Mouse (Mus musculus) lung, postnatal 36 days (tissue): Measurements from ENCODE around the gene Nhlh2.
A peak's percentile ranks its signal among the peaks of the same experiment; 100 is the strongest.

Source experiments
- DNase-seq: peaks from one replicate; pipeline ENCODE4 v3.0.0; 2022; ENCODE audit warnings: mixed read lengths

The Nhlh2 gene

DNA sequence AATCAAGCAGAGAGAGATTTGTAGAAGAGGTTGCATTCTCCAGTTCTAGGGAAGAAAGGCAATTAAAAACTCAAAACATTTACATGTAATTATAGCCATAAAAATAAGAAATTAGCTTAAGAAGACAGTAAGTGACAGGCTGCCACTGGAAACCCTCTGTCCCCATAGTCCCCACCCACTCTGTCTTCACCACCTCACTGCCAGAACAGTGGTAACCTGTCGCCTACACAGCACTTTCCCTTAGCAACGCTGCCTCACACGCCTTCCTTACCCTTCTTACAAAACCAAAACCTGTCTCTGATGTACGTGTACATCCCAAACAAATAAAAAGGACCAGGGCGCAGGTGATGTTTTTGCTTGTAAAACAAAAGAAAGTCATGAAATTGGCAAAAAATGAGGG is 15.8 kb downstream of the Nhlh2 start:
- DNase-seq = no peak

DNA sequence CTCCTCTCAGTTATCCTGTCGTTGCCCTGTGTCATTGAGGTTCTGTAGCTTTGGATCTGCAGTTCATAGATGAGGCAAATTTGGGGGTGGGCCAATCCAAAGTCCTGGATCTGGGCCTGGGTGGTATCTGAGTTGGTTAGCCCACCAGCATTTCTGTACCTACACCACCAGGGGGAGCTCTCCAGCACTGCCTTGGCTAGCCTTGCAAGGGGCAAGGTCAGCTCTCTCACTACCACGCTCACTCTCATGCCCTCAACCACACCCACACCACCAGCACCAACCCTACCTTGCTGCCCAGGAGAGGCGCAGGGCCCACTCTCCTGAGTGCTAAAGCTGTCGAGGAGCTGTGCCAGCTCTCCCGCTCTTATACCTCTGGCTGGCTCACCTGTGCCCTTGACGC is 18.0 kb downstream of the Nhlh2 start:
- no peak for DNase-seq

DNA sequence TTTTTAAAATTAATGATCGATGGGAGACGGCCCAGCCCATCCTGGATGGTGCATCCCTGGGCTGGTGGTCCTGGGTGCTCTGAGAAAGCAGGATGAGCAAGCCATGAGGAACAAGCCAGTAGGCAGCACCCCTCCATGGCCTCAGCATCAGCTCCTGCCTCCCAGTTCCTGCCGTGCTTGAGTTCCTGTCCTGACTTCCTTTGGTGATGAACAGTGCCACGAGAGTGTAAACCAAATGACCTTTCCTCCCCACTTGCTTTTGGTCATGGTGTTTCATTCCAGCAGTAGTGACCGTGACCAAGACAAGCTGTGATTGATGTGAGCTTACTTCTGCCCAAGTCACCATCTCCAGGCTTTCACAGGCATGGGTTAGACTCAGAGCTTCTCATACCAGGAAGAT is 27.9 kb downstream of the Nhlh2 start:
- DNase-seq = no peak

DNA sequence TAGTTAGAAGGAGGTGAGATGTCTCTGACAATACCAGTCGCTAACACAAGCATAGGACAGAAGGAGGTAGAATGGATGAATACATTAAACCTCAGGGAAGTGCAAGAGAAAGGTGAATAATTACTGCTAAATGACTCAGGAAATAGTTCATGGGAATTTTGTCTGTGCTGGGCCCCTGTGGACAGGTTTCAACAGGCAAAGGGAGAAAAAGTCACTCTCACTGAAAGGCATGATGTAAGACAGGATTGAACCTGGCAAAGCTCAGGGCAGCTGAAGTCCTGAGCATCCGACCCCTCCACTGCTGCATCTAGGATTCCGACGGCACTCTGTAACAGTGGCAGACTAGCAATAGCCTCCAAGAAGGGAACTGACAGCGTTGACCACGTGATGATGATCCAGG is 28.7 kb downstream of the Nhlh2 start:
- DNase-seq = no peak

DNA sequence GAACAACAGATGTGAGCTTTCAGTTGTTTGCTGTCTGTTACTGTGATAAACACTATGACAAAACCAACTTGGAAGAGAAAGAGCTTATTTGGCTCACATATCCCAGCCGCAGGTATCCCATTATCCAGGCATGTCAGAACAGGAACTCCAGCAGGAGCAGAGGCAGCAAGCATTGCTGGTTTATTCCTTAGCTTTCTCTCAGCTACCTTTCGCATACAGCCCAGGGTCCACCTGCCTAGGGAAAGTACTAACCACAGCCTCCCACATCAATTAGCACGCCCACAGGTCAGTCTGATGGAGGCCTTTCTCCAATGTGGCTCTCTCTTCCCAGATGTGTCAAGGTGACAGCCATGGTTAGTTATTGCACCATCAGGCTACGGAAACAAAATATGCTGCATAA is 31.8 kb downstream of the Nhlh2 start:
- DNase-seq = no peak

DNA sequence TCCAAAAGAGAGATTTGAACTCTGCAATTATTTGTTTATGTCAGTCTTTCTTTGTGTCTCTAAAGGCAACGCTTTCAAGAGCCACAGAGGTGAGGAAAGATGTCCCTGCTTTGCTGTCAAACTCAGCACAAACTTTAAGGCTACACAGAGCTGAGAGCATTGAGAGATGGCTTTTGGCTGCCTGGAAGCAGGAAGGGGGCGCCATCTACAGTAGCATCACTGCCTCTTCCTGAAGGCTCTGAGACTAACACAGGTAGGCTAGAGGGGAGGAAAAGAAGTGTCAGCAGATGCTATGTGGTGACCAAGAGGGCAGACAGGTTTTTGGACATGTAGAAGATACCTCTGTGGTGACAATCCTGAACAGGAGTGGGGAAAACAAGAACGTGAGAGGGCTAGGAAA is 35.2 kb downstream of the Nhlh2 start:
- peak; percentile 37 for DNase-seq

DNA sequence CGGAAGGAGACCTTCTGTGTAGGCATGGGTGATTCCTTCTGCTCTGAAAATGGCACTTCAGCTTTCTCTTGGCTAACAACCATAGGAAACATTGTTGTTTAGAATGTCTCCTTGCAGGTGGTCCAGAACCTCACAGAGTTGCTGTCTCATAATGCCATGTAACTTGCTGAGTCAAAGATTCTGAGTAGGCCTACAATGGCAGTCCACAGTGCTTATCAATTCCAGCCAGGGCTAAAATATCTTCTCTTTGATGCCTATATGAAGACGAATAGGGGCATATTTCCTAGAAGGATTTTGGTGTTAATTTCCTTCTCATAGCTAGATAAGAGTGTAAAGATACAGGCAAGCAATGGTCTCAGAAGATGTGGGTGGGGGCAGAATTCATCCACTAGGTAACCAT is 37.7 kb downstream of the Nhlh2 start:
- no peak for DNase-seq

DNA sequence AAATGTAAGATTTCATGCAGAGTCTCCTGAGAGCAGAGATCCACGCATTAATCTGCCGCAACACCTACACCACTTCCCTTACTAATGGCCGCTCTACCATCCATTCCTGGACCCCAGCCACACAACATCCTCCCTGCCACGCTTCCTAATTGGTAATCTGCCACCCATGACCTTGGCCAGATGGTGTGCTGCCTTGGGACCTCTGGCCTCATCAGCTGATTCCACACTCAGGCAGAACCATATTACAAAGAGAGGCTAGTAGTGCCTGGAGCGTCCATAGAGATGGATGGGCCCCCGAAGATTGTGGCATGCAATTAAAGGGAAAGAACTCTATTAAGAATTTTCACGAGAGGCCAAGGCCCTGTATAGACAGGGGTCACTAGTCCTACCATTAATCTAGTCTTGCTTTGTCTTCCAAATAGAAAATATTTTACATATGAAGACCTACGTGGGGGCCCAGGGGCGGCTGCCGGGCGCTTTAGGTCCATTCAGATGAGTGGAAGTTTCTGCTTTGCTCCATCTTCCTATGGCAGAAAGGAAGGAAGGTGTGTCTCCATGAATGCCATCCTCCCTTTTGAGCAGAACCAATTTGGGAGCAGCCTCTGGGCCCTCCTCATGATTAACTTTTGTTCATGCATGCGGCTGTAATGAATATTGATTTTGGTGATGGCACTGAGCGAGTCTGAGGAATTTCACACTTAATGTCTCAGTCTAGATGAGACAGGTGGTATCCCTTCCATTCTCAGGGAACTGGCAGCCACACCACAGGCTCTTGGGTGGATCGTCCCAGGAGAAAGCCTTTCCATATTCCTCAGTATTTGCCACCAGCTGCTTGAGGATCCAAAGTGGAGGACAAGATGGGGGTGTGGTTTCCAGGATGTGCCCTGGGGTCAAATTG is 39.6 kb downstream of the Nhlh2 start:
- DNase-seq = no peak

DNA sequence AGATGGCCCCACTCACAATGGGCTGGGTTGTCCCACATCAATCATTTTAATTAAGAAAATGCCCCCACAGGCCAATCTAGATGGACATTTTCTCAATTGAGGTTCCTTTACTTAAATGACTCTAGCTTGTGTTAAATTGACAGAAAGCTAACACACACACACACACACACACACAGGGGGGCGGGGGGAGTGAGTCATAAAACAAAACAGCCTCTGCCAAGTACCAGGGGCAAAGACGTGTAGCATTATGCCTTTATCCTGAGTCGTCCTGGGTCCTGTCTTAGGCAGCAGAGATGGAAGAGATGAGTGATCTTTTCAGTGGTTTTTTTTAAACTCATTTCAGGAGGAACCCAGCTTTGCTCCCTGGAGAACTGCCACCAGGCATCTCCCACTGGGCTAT is 42.2 kb downstream of the Nhlh2 start:
- DNase-seq = no peak

DNA sequence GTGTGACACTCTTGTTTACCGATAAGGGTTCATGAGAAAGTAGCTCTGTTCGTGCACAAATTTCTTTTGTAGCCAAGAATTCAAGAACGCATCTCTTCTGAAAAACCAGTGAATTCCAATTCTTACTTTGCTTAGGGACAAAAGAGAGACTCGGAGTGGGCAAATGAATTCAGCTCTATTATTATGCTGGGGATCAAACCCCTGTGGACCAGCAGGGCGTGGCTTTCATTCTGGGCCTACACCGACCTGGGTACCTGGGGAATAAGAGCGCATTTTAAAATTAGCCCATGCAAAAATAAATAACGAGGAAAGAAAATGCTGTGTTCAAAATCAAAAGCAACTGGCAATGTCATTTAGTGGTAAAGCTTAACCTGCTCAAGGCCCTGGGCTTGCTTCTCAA is 43.4 kb downstream of the Nhlh2 start:
- no peak for DNase-seq

DNA sequence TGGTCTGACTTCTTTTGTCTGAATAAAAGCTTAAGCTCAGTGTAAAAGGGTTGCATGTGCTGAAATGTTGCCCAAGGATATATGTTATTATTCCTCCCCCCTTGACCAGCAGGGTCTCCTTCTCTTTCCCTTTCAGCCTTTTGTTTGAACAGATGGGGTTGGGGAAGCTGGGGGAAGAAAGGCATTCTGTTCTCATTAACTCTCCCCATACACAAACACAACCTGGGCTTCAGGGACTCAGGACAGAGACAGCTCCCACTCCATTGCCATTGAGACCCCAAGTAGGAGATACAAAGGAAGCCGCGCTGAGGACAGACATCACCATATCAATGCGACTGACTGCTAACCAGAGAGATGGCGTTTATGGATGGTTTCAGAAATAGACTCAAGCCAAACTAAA is 46.0 kb downstream of the Nhlh2 start:
- no peak for DNase-seq

DNA sequence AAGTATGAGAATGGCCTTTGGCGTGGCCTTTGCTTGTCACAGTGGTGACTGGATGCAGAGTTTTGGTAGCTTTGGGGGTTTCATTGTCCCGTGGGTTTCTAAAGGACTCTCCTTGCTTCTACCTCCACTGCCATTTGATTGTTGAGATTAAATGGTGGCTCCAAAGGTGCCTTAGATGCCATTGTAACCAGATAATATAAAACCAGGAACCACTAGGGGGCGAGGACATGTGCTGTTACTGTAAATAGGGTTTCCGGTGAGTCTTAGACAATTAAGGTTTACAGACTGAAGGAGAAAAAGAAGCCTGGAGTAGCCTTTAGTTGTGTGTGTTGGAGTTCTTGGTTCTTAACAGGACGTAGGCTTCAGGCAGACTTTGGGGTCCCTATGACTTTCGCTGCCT is 50.2 kb downstream of the Nhlh2 start:
- DNase-seq = peak; percentile 17

DNA sequence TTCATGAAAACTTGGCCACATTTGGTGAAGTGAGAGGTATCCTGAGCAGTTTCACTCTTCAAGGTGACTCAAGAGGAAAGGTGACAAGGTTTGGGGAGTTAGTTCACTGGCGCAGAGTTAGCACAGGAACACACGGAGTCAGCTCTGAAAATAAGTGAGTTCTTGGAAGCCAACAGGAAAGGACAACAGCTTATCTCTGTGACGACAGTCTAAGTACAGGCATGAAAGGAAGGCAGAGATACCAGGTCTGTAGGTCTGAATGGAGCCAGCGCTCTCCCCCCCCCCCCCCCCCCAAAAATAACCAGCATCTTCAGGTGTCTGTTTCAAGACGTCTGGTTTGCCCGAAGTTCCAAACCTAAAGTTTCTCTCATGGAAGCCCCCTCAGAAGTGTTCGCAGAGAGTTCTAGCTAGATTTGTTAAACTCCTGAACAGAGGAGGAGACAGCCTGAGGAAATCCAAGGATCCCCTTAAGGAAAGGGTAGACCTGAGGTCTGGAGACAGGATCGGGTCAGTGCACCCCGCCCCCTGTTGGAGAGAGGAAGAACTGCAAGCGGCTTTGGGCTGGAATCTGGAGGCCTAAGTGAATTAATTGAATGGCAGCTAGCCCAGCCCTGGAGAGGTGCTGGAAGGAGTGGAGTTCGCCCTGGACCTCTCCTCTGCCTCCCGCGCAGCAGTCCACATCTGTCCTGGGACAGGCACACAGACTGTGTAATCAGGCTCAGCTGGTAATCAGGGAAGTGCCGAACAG is 52.2 kb downstream of the Nhlh2 start:
- peak; percentile 80 for DNase-seq

DNA sequence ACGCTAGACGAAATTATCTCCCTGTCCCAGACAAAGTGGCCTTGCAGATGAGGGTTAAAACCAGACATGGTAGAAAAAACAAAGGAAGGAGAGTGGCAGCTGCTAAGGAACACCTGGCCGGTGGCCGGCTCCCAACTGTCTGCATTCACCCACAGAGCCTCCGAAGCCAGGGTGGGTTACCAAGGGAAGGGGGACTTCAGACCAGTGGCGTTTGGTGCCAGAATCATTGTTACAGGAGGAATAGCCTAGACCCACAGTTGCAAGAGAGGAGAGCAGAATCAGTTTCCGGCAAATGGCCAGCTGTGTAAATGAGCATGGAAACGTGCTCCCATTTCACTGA is 52.8 kb downstream of the Nhlh2 start:
- DNase-seq = no peak

DNA sequence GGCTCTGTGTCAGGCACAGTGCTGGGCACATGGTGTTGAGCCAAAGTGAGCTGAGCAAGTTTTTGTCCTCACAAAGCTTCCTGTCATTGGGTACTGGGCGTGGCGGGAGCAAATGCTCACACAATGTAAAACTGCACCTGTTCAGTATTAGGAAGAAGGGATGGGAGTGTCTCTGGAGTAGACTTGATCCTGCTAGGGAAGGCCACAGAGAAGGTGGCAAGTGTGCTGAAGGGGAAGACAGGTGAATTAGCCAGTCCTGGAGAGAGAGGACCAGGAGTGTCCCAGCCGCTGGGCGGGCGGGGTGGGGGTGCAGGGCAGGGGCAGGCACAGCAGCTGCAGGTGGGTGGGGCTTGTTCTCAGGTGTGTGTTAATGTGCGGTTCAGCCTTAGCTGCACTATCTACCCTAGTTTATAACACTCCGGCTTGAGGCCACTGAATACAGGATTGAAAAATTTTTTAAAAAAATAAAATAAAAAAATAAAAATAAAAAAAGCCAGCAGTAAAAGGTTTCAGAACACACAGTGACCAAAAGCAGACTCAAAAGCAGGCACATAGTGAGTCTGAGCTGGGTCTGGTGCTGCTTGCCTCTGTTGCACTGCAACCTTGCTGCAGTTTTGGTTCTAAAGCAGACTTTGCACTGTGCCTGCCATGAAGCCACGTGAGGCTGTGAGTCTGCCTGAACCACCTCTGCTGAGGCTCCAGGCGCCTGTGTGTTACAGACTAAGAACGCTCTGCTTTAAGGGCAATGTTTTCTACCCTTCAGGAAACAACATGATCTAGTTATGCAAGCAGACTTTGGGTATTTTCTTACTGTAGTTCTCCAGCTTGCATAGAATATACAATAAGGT is 53.6 kb downstream of the Nhlh2 start:
- no peak for DNase-seq

DNA sequence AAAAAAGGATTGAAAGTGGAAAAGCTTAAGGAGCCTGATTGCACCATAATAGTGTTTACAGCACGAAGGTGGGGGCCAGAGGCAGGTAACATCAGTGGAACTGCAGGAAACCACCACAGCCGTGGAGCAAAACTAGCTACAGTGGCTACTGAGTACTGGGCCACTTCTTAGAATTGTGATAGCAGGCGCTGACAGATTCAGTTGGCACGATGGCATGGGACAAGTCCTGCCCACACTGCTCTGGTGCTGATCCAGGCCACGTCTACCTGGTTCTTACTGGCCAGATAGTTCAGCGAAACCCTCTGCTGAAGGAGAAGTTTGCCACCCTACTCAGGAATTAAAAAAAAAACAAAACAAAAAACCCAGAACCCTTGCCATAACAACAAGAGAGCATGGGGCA is 54.7 kb downstream of the Nhlh2 start:
- DNase-seq = no peak
